Mouse (Mus musculus) embryo, embryonic 10.5 days (tissue): ENCODE data around the gene Tnfrsf13c.
"Not testable (repeated sequence)": the region's sequence is repeated elsewhere in the genome, so short reads cannot be mapped to it uniquely, and the experiment has no call there.

ENCODE experiments used
- DNase-seq: peaks from one replicate; pipeline ENCODE4 v3.0.0-alpha.2; 2015; ENCODE audit warnings: low spot score

Gene Tnfrsf13c

DNA sequence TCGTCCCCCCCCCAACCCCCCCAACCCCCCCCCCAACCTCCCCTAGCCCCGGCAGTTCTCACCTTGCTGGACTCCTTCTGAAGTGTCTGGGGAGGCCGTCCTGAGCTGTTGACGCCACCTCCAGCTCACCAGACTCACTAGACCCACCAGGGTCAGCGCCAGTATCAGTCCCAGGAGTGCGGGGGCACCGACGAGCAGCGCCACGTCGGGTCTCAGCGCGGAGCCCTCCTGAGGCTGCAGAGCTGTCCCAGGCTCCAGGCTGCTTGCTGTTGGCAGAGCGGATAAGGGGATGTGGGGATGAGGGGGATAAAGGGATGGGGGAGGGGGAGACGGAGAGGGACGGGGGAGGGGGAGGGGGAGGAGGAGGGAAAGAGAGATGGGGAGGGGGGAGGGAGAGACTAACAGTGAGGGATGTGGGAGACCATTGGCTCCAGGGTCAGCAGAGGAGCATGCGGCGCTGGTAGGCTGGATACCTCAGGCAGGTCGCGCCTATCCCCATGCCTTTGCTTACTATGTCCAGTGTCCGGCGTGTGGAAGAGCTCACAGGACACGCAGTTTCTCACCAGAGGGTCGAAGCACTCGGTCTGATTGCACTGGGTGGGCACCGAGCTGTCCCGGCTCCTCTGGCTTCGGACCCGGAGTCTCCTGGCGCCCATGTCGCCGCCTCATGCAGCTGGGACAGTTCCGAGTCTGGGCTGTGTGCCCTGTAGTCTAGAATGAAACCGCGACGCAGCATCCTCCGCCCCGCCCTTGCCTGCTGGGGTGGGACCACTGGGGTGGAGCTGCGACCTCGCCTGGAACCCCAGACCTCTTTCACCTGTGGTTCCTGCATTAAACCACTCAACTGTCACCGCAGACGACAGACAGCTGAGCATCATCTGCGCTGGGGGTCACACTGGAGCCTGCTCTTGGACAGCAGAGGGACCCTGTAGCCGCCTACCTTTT lies at the start of gene Tnfrsf13c:
TSS of gene Tnfrsf13c (minus strand) at position 713 of the 945 bp plus-strand sequence.
- DNase-seq = no peak

DNA sequence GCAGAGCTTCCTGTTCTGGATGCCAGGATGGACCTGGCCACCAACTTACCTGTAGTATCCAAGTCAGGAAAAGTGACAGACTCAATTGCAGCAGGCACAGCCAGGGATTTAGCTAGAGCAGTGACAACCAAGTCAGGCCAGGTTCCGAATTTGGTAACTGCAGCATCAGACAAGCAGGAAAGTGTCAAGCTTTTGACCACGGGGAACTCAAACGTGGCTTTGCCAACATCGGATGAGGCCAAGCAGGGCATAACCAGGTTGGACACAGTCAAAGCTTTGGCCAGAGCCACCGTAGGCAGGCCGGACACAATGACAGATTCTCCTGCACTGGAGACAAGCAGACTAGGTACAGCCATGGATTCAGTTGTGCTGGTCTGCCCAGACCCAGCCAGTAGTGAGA lies 48.1 kb upstream of the Tnfrsf13c start:
- DNase-seq = no peak

DNA sequence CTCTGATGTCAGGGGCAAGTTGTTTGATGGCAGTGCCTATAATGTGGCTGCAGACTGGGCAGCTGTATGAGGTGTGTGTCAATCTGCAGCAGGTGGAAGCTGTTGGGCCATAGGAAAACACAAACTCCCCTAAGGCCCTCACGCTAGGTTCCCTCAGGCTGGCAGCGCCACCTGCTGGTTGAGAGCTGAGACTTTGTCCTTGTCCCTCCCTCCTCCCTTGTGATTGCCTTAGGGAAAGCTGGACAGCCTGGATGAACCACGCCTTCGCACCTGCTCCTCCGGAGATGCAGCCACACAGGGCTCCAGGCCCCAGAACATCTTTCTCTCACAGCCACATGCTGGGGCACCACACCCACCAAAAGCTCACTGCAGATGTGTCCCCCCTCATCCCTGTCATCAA lies 47.0 kb upstream of the Tnfrsf13c start:
- peak; percentile 92 for DNase-seq

DNA sequence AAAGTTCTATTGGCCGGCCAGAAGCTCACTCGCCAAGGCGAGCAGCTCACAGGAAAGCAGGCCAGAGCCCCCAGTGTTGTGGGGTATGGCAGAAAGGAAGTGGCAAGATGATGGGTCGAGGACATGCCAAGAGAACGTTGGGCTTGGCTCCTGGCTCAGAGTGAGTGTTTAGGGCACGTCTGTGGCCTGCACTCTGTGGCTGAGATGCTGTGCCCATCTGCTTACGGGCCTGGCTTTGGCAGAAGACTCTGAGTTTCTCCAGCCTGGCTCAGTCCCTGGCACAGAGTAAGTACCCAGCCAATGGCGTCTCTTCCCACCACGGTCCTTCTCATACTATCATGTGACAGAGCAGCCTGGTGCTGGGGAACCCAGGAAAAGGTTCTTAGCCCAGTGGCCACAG lies 44.6 kb upstream of the Tnfrsf13c start:
- DNase-seq = no peak

DNA sequence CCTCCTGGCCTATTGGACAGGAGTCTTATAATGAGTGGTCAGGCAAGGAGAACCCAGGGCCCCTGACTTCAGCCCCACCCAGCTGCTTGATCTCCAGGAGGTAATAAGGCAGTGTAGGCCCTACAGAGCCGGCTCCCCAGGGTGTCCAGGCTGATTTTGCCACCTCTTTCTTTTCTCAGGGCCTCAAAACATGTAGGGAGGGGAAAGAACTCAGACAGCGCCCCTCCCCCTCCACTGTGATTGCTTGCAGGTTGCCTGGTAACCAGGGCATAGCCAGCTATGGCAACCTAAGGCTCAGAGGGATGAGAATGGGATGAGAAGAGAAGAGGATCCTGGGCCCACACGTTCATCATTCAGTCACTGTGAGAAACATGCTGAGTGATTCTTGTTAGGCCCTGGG lies 44.0 kb upstream of the Tnfrsf13c start:
- DNase-seq = peak; percentile 74

DNA sequence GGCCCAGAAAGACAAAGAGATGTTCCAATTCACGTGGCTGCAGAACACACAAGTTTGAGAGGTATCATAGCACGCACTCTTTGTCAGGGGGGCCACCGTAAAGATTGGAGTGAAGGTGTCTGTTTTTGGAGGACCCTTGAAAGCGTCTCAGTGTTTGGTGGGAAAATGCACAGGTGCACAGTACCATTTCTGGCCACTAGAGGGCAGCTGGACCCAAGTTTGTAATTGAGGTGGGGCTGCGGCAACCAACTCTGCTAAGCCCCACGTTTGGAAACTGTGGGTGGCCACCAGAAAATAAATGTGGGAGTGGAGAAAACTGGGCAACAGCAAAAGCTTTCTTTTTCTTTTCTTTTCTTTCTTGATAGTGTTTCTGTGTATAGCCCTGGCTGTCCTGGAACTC lies 42.2 kb upstream of the Tnfrsf13c start:
- DNase-seq = peak; percentile 82

DNA sequence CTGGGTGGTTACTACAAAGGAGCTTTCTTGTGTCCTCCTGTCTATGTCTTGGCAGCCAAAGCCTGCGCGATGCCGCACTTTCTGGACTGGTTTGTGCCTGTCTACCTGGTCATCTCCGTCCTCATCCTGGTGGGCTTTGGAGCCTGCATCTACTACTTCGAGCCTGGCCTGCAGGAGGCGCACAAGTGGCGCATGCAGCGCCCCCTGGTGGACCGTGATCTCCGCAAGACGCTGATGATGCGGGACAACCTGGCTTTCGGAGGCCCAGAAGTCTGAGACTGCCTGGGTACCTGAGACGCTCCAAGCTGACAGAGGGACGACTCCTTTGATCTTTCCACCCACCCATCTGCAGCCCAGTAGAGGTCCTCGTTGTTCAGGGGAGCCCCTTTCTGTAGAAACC lies 35.3 kb upstream of the Tnfrsf13c start:
- DNase-seq = peak; percentile 73

DNA sequence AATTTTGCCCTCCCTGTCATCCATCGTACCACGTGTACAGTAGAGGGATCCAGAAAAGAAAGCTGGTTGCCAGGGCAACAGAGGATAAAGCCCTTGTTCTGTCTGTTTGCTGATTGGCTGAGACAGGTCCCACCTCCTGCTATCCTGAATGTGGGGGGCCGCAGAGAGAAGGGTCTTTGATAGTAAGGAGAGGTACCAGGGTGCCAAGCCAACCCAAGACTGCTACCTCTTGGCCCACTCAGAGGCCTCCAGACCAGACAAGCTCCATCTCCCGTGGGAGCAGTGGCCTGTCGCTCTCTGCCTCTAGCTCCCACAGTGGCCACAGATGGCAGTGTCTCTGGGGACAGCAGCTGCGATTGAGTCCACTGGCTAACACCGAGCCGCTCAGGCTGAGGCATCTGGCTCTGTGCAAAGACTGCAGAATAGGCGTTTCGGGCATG lies 31.8 kb upstream of the Tnfrsf13c start:
- DNase-seq = peak; percentile 53

DNA sequence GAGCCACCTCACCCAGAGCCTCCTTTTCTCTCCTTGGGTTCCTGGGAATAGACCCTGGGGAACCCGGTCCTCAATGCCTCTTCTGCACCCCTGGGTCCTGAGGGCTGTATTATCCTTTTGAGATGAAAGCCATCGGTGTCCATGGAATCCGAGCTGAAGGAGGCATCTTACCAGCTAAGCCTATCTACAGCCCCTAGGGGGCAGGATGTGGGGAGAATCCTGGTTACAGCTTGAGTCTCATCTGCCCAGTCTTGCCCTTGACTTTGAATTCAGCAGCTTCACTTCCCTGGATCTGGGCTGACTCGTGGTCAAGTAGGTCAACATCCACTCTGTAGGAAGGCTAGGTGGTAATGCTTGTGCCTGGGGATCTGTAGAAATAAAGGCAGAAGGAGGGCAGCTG lies 31.1 kb upstream of the Tnfrsf13c start:
- DNase-seq = no peak

DNA sequence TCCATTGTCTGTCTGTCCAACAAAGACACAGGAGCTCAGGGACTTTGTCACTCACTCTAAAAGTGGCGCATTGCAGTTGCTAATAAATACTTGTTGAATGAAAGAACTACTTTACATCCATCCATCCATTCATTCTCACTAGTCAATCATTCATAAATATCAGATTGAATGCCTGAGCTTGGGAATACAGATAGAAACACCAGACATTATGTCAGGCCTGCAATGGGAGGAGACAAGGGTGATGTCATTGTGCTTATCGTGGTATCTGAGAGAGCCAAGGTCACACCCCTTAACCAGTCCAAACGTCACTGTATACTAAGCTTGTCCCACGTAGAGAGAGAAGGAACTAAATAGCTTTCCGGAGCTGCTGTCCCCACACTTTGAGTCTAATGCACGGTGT lies 27.9 kb upstream of the Tnfrsf13c start, which contains the start of gene 1500009C09Rik:
TSS of gene 1500009C09Rik (plus strand) at position 301 of the 400 bp plus-strand sequence.
- DNase-seq = no peak

DNA sequence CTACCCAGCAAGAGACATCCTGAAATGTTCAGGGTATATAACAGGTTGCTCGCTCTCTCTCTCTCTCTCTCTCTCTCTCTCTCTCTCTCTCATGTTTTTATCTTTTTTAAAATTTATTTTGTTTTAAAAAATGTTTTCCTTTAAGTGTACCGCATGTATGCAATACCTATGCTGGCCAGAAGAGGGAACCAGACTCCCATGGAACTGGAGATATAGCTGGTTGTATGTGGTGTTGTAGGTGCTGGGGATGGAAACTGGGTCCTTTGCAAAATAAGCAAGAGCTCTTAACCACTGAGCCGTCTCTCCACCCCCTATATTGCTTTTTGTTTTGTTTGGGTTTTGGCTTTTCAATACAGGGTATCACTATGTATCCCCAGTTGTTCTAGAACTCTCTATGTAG lies 27.4 kb upstream of the Tnfrsf13c start:
- no peak for DNase-seq

DNA sequence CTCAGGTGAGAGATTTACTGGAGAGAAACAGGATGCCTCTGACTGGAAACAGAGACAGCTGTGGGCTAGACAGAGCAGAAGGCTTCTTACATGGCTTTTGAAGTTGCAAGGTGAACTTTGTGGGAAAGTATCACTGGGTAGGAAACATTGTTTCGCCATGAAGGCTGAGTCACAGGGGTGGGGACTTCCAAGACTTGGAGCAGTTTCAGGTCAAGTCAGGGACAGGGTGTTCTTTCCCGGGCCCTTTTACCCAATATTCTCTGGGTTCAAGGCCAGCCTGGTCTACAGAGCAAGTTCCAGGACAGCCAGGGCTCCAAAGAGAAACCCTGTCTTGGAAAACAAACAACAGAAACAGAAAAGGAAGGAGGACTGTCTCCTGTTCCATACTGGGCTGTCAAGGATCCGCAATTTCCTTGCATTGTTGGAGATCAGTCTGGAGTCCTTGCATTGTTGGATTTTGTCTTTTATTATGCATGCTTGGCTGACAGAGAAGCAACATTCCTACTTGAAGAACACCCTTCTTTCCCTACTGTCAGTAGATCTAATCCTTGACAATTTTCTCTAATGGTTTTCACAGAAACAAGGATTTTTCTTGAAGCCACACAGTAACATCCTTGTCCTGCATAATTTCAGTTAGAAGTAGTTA lies 23.1 kb upstream of the Tnfrsf13c start:
- no peak for DNase-seq

DNA sequence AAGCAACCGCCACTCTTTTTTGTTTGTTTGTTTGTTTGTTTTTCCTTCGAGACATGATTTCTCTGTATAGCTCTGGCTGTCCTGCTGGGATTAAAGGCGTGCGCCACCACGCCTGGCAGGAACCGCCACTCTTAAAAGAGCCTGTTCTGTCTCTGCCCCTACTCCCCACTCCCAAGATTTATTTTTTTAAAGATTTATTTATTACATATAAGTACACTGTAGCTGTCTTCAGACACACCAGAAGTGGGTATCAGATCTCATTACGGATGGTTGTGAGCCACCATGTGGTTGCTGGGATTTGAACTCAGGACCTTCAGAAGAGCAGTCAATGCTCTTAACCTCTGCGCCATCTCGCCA lies 20.6 kb upstream of the Tnfrsf13c start:
- not testable (repeated sequence) for DNase-seq

DNA sequence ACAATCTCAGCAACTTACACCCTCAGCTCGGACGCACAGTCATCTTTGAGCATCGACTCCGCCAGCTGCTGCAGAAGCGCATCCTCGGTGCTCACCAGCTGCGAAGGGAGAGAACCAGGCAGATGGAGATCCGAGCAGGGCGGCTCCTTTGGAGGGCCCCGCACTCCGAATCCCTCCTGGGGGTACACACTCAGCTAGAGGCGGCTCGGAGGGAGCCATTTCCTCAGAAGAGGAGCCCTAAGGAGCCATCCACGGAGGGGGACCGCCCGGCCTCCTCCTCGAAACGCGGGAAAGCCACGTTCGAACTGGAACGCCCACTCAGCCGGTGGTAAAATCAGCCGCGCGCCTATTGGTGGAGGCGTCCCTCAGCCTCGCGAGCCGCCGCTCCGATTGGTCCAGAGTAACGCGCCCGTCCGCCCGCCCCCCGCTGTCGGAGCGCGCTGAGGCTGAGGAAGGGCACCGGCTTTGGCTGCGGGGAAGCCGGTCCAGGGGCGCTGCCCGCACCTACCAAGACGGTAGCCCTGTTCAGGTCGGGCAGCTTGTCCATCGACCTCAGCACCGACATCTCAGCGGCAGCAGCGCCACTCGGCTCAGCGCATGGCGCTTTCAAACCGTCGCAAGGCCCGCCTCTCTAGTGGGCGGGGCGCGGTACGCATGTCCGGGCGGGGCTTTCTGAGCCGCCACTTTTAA lies 20.1 kb upstream of the Tnfrsf13c start, which contains the start of gene Cenpm:
TSS of gene Cenpm (minus strand) at position 634 of the 690 bp plus-strand sequence.
- peak; percentile 96 for DNase-seq

DNA sequence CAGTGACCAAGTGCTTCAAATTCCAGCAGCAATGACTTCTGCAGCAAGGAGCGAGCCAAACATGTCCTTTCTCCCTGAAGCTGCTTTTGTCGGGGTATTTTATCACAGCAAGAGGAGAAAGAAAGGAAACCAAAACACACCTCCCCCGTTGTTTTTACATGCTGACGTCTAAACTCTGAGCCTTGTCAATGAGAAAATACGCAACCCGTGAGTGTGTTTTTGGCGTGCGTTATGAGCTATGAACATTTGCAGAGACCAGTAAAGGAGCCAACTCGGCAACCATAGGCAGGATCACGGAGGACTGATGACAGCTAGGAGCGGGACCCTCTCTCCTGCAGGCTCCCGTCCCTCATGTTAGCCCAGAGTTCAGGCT lies 19.6 kb upstream of the Tnfrsf13c start:
- no peak for DNase-seq

DNA sequence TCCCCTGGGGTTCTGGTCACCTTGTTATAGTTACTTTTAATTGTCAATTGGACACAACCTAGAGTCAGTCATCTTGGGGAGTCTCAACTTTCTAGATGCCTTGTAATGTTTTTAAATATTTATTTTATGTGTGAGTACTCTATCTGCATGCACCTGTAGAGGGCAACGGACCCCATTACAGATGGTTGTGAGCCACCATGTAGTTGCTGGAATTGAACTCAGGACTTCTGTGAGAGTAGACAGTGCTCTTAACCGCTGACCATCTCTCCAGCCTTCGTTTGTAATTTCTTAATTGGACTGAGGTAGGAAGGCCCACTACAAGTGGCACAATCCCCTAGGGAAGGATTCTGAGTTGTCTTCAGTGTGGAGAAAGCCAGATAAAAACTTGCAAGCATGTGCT lies 19.1 kb upstream of the Tnfrsf13c start:
- DNase-seq = no peak

DNA sequence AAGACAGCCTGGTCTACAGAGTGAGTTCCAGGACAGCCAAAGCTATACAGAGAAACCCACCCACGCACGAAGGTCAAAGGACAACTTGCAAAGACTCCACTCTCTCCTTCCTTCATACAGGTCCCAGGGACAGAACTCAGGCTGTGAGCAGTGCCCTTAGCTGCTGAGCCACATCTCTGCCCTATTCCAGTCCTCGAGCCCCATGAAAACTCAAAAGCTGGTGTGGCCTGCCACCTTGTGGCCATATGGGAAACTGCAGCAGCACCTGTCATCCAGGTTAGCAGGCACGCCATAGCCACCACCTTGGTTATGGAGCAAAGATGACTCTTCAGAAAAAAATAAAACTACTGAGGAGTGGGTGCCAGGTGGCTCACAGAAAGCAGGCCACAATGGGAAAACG lies 12.4 kb upstream of the Tnfrsf13c start:
- peak; percentile 86 for DNase-seq

DNA sequence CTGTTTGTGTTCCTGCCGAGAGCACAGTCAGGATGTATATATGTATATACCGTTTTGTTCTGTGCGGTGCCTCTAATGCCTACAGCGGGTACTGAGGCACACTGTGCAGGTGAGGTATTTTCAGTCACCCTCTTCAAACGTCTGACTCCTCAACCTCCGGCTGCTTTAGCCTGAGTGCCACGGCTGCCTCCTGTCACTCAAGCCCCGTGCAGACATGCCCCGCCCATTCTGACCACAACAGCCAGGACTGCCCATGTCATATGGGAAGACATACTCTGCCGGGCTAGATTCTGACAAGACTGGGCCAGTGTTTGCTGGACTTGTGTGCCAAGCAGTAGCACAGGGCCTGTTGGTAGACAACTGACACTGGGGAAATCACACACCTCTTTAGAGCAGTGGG lies 11.5 kb upstream of the Tnfrsf13c start:
- no peak for DNase-seq

DNA sequence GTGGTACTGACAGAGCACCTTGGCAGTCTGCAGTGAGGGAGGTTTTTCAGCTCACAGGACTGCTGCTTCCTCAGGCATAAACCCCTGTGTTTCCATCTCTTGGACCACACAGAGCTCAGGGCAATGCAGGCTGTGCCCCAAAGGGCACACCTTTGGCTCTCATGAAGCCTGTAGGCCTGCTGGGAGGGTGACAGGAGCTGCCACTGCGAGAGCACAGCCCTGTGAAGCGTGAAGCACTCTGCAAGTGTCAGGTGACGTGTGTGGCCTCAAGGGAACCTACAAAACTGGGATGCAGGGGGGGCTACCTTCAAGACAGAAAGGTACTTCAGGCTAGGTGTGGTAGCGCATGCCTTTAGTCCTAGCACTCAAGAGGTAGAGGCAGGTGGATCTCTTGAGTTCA lies 8.5 kb upstream of the Tnfrsf13c start:
- DNase-seq = no peak

DNA sequence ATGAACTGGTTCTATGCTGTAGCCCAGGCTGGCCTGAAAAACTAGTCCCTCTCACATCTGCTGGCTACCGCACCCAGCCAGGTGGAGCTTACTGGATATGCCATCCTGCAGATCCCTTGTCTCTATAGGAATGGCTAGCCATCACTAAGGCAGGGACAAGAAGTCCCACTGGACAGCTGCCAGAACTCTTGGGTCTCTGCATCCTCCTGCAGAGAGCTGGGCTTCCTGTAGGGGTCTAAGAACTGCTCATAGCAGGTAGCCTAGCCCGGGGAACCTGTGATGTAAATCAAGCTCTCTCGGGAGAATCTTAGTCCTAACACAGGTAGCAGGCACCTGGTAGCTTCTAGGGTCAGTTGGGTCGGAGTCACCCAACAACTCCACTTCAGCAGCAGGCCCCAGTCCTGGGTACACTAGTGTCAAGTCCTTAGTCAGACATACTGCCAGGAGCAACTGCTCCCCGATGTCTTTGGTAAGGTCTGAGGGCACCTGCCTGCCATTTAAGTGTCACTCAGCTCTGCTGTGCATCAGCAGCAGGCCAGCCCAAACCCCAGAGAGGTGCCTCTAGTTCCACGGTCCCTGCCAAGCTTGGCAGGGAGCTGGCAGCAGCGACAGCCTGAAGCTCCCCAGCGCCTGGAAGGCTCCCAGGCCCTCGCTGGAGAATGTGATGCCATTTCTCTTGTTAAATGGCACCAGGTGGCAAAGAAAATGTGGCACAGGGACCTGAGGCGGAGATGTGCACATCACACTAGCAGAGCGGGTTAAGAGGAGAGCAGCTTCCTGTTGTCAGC lies 7.6 kb upstream of the Tnfrsf13c start:
- no peak for DNase-seq

DNA sequence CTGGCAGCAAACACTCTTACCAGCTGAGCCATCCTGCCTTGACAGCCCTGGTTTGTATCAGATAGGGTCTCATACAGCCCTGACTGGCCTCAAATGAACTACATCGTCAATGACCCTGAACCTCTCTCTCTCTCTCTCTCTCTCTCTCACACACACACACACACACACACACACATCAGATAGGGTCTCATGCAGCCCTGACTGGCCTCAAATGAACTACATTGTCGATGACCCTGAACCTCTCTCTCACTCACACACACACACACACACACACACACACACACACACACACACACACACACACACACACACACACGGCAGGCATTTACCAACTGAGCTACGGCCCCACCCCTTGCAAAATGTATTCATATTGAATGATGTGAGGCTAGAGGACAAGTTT lies 6.9 kb upstream of the Tnfrsf13c start:
- DNase-seq = no peak

DNA sequence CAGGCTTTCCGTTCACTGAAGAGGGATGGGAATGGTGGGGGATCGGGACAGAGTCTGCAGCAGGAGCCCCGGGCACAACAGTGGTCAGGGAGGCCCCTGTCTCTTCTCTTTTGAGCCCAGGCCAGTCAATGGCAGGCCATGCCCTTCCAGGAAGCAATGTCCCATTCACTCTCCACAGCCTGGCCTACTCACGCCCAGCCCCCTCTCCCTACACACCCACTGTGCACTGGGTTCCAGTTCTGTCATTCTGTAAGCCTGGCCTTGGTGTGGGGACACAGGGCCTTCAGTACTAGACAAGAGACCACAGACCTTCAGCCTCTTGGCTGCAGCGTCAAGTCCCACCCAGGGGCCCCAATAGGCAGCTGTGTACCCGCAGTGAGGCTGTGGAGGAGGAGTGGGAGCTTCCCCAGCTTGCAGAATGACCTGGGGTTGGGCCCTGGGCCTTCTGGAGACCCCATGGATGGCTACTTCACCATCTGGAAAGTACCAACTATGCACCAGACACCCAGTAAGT lies 6.0 kb upstream of the Tnfrsf13c start:
- no peak for DNase-seq
